Mouse (Mus musculus) lung, postnatal 36 days (tissue): ENCODE data around the gene Man2c1.

Source experiments
- DNase-seq: peaks from one replicate; pipeline ENCODE4 v3.0.0; 2022; ENCODE audit warnings: mixed read lengths

The Man2c1 gene

DNA sequence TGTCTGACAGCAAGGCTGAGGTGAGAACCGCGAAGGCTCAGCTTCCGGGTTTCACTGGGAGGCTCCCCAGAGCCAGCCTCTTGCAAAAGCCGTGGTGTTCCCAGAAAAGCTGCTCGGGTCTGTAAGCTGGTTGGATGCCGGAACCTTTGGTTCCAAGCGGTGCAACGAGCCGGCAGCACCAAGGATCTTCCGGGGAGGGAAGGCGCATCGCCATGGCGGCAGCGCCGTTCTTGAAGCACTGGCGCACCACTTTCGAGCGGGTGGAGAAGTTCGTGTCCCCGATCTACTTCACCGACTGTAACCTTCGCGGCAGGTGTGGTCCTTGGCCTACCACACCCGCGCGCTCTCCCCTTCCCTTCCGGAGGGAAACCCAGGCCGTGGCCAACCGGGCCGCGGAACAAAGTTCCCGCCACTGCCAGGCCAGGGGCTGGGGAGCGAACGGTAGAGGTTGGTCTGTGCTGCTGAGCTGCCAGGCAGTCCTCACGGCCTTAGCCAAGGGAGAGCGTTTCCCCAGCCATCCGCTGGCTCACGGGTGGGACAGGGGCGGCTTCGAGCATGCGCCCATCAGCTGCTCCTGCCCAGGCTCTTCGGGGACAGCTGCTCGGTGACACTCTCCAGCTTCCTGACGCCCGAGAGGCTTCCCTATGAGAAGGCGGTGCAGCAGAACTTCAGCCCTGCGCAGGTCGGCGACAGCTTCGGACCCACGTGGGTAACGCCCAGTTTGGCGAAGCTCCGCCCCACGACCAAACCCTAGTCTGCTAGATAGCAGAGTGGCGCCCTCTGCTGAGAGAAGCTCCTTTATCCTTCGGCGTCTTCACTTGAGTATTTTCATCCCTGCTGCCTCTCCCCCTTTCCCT lies at the start of gene Man2c1:
Gene Man2c1, plus strand, starts transcription at position 114 of the 857 bp plus-strand sequence.
- DNase-seq = peak; percentile 98

DNA sequence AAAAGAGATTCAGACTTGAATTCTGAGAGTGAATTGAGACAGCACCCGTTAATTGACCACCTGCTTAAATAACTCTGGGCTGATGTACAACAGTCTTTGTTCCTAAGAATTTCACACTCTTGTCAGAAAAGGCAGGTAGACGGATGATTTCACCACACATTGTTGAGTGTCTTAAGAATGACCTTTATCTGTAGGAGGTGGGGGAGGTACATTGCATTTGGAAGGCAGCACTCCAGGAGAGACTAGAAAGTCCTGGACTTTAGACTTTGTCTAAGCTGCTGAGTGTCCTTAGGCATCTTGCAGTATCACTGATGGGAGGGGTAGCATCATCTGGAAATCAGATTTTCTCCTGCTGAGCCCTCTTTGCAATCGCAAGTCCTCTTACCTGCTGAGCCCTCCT lies 48.3 kb upstream of the Man2c1 start:
- no peak for DNase-seq

DNA sequence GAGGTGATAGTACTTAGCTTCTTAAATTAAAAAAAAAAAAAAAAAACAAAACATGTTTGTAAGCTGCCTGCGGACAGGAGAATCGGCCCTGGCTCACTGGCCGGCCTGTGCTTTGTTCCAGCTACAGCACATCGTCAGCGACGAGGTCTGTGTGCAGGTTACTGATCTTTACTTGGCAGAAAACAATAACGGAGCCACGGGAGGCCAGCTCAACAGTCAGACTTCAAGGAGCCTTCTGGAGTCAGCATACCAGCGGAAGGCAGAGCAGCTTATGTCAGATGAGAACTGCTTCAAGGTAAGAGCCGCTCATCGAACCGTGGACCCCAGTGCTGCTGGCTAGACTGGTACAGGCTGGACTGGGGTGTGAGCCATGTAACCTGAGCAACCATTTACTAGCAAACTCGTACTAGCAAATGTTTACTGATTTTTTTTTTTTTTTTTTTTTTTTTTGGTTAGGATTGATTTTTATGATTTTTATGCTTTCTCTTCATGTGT lies 13.2 kb upstream of the Man2c1 start:
- DNase-seq = no peak

DNA sequence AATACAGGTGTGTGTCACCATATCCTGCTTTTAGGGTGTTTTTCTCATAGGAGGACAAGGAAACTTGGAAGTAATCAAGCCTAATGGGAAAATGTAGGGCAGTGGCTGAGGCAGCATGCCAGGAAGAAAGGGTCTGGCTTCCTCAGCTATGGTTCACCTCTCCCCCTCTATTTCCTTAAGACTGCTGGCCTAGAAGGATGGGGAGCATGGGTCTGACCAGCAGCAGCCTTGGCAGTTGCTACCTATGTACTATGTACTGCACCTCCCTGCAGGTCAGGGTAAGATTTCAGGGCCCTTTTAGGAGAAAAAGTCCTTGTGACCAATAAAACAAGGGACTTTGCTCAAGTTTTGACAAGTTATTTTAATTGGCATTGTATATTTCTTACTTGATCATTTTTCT lies 849 bp upstream of the Man2c1 start:
- DNase-seq = no peak

DNA sequence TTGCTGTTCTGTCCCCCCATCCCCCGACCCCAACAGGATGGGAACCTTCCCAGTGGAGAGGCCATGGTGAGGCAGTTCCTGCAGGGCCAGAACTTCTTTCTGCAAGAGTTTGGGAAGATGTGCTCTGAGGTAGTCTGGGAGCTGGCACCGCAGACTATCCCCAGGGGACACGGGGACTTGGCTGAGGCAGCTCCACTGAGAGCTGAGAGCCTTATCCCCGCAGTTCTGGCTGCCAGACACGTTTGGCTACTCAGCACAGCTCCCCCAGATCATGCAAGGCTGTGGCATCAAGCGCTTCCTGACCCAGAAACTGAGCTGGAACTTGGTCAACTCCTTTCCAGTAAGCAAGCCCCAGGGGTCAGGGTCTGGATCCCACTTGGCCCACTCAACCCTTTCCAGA lies 6.8 kb downstream of the Man2c1 start:
- DNase-seq = no peak

DNA sequence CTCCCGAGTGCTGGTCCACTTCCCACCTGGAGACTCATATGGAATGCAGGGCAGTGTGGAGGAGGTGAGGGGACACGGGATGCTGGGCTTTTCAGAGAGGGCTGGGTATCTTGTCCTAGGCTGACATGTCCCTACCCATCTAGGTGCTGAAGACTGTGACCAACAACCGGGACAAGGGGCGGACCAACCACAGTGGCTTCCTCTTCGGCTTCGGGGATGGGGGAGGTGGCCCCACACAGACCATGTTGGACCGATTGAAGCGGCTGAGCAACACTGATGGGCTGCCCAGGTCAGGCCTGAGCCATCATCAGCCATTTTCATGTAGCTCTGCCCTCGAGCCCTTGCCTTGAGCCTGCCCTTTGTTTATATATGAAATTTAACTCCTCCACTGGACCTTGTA lies 7.3 kb downstream of the Man2c1 start:
- DNase-seq = no peak

DNA sequence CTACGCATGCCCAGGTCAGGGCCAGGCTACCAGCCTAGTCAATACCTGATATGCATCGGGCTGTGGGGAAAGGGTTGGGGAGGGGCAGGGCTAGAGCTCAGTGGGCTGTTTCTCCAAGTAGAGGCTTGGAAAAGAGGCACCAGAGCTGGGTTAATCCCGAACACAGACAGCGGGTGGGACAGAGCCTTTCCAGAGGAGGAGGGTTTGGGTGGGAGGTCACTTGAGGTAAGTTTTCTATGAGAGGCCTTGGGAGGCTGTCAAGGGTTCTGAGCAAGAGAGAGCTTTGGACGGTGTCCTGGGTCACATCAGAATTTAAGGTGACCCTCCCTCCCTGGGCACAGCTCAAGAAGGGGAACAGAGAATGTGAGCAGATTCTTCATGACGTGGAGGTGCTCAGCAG lies 8.0 kb downstream of the Man2c1 start:
- no peak for DNase-seq

DNA sequence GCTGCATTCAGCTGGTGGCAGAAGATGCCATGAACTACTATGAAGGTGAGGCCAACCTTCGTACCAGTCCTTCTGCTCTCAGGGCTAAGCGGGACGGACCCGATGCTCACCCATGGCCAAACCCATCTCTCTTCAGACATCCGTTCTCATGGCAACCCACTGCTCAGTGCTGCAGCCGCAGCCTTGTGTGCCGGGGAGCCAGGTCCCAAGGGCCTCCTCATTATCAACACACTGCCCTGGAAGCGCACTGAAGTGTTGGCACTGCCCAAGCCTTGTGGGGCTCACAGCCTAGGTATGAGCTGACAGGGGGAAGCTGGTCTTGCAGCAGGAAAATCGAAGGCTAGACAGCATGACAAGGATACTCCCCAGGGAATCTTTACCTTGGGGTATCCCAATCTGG lies 8.6 kb downstream of the Man2c1 start:
- DNase-seq = no peak

DNA sequence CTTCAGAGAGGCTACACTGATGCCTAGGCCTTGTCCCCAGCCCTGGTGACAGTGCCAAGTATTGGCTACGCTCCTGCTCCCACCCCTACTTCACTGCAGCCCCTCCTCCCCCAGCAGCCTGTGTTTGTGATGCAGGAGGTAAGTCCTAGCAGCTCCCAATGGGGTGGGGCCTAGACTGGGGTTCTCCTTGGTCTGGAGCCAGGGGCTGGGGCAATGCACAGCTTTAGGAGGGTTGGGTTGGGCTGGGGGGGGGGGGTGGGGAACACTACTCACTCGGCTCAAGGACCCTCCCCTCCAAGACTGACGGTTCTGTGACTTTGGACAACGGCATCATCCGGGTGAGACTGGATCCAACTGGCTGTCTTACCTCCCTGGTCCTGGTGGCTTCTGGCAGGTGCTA lies 9.1 kb downstream of the Man2c1 start:
- DNase-seq = no peak

DNA sequence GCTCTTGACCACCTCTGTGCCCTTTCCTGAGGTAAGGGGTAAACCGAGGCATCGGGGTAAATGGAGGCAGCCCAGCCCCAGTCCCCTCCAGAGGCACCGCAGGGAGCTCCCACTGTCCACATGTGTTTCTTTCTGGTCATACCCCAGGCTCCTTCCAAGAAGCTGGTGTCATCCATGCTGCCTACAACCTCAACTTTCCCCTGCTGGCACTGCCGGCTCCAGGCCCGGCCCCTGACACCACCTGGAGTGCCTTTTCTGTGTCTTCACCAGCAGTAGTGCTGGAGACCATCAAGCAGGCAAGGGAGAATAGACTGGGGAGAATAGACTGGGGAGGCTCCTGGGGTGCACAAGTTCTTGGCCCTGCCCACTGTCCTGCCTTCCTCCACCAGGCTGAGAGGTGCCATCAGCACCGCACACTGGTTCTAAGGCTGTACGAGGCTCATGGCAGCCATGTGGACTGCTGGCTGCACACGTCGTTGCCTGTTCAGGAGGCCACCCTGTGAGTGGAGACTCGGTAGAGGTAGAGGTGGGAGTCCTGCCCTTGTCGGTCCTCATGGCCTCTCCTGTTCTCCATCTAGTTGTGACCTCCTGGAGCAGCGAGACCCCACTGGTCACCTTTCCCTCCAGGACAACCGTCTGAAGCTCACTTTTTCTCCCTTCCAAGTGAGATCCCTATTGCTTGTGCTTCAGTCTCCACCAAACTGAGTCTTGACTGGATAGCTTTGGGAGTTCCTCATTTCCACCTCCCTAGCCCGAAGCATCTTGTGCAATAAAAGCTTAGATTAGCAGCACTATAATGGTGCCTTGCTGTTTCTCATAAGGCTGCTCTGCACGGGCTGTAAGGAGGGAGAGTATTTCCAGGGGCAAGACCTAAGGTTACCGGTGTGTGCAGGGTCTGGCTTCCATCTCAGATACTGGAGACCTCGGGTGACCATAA lies 11.2 kb downstream of the Man2c1 start:
- DNase-seq = no peak

DNA sequence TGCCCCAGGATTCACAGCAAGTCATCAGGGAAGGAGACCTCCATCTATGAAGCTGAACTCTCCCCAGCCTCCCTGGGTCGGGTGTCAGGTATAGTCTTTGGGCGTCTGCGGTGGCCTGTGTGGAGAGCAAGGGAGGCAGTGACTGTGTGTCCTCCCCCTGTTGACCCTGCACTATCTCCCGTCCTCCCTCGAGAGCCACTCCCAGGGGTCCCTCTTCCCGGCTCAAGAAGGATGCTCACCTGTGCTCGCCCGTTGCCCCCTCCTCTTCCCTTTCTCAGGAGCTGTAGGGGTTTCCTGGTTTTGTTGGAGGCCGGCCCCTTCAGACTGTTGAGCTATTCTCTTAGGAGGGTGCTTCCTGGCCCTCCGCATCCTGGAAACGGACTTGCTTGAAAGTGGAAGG lies 12.7 kb downstream of the Man2c1 start:
- DNase-seq = no peak

DNA sequence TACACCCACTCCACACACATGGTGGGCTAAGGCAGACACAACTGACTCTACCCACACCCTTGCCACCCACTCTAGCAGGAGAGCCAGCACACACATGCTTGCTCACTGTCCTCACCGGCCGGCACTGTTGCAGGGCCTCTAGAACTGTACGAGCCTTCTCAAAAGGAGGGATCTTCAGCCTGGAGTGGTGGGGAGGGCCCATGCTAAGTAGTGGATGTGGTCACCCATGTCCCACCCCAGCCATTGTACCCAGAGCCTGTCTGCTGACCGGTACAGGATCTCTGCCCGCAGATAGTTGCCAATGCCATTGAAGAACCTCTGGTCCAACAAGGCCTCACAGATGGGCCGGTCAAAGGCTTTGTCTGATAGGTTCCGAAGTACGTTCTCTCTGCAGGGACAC lies 14.3 kb downstream of the Man2c1 start:
- DNase-seq = no peak

DNA sequence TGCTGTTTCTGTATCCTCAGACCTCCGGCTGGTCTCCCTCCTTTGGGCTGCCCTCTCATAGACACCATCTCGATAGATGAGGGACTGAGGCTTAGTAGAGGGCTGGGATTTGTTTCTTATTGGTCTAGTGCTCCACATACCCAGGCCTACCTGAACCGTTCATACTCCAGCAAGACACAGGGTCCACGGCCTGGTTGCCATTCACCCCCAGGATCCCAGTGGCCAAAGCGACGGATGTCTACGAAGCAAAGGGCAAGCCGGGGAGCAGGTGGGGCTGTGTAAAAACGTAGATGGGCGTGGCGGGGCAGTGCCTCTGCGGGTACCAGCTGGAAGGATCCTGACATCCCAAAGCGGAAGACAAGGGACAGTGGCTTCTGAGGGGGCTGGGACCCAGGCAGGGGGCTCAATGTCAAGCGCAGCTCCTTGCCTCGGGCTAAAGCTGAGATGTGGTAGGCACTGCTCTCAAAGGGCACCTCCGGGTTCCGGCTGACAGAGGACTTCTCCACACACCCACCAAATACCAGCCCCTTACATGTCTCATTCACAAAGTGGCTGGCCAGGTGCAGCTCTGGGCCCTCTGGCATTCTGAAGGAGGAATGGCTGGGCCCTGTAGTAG lies 16.1 kb downstream of the Man2c1 start:
- no peak for DNase-seq

DNA sequence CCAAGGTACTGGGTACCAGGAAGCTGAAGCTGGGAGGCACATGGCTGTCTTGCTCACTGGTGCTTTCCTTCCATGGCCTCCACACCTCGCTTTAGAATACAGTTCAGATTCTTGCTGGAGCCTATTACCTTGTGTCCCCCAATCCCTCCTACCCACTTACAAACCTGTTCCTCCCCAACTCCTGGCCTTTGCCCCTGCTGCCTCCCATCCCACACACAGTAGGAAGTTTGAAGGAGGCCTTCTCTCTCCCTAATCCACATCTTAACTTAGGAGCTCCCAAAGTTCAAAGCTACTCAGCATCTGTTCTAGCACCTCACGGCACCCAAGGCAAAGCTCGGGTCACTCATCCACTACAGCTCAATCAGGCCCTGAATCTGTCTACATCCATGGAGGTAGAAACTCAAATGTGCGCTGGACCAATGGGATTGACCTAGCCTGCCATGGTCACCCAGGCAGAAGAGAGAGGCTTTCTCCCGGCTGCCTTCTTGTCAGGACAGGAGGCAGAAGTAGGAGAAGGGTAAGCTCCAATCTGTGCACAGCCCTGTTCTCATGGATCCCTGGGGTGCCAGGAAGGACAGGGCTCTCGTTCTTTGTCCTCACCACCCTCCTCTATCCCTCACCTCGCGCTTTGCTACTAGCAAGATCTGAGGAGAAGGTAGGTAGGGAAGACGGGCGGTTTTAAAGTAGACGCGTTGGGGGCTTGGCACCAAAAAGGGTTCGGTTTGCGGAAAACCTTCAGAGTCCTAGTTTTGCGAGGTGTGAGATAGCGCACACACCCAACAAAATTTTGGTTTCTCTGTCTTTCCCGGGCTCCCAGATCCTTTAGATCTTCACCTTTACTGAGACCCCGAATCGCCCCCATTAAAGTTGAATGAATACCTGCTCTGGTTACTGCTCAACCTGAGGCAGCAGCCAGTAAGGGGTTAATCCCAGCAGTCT lies 17.0 kb downstream of the Man2c1 start:
- DNase-seq = no peak

DNA sequence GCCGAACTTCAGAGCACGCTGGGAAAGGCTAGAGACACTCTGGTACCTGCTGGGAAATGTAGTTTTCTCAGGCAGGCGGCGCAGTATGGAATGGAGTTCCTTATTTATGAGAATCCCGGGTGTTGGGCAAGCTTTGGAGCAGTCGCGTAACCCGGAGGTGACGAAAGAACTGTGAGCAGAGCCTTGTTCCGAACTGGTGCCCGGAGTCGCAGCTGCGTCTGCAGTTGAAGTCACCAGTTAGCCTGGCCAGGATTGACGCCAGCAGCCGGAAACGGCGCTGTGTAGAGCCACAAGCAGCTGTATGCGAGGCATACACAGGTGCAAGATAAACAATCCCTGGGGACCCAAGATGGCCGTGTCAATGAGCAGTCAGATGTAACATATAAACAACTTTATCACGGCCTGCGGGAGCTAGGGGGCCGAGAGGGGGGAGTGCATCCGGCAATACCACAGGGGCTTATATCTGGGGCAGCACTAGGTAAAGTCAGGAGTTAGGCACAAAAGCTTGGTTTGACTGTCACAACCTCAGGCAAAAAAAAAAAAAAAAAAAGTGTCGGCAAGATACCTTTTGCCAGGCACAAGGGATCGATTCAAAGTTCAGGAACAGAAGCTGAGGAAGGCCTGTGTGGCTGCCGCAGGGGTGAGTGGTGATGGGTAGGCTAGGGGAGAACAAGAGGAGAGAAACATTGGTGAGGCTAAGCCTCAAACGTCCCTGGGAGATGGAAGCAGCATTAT lies 17.8 kb downstream of the Man2c1 start, which contains the start of gene Neil1:
Gene Neil1, minus strand, starts transcription at position 162 of the 735 bp plus-strand sequence.
- peak; percentile 97 for DNase-seq

DNA sequence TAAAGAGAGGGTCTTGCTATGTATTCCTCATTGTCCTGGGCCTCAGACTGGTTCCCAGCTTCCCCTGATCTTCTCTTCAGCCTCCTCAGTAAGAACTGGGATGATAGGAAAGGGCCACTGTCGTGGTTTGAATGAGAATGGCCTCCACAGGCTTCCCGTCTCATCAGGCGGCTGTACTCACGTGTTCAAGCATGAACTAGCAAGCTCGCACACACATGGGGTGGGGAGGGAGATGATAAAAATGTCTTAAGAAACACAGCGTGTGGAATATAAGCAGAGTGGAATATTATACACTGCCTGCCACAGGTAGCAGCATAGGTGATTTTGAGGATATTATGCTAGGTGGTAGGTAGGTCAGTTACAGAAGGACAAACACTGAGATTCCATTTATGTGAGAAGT lies 18.5 kb downstream of the Man2c1 start:
- DNase-seq = no peak

DNA sequence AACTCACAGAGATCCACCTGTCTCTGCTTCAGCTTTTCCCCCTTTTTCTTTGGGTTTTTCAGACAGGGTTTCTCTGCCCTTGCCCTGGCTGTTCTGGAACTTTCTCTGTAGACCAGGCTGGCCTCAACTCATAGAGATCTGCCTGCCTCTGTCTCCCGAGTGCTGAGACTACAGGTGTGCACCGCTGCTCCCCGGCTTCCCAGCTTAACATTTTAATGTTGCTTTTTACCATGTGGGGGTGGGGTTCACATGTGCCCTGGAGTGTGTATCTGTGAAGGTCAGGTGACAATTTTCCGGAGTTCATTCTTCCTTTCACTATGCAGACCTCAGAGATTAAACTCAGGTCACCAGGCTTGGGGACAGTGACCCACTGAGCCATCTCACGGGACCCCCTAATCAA lies 19.7 kb downstream of the Man2c1 start:
- no peak for DNase-seq

DNA sequence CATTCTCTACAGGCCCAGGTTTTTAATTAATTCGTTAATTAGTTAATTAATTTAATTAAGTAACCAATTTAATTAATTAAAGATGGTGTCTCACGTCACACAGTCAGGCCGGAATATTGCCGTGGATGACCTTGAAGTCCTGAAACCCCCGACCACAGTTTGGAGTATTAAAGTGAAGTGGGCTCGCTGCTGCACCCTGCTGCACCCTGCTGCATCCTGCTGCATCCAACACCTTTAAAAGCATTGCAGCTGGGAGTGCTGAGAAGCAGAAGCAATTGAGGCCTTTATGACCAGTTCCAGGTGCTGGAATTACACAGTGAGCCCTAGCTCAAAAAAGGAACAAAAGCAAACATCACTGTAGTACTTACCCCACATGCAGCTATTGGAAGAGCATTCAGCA lies 21.8 kb downstream of the Man2c1 start:
- DNase-seq = no peak

DNA sequence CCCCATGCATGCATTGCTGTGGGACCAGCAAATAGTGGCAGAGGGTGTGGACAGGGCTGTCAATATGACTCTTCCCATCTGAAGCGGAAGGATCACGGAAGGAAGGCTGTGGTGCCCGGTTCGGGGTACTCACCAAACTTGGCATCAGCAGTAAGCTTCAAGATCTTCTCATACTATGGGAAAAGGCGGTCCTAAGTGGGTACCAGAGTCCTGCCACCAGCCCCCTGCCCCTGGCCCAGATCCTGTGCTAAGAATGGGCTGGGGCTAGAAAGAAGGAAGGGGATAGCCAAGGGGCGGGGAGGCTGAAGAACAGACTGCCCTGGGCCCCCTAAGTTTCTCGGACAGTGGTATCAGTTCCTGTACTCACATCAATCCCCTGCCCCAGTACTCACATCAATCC lies 25.9 kb downstream of the Man2c1 start:
- no peak for DNase-seq

DNA sequence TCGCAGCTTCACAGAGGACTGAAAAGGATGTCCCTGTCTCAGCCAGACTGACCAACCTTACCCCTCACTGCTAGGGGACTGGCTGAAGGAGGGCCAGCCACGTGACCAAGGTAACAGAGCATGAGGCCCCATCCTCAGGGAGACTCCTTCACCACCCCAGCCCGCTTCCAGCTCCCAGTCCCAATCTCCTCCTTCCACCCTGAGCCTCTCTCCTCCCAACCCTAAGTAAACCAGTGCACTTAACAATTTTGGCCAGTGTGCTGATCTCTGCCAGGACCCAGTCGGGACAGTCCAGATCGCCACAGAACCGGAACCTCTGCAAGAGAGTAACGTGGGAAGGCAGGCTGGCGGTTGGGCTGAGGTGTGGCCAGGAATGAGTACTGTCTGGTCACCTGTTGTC lies 26.3 kb downstream of the Man2c1 start:
- DNase-seq = no peak

DNA sequence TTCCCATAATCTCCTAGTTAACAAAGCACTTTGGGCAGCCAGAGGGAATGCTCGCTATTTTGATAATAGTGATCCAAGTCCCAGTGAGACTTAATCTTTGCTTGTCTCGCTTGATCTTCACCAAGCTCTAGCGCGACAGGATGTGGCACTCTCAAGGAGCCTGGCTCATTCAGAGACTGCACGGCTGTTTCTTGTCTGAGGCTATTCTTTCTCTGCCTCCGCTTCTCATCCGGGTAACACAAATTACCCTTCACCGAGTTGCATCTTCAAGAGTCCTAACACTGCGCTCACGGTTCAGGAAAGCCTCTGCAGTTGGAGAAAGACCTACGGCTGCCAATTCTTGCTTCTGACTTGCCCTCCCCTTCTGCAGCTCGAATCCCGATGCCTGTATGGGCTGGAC lies 27.0 kb downstream of the Man2c1 start:
- DNase-seq = no peak
